Mouse (Mus musculus): ENCODE measurements around the gene Fxr2. TPM values are rescaled to one million over a fixed set of nuclear protein-coding genes. Genes with fewer than 3 reads are reported as not detected.

Fxr2 gene
- 37.1 and 47.7 TPM in 2 replicates for polyA plus RNA-seq (2015; fragmentation: Nextera tagmentation; extraction: Ambion mirVana)

DNA sequence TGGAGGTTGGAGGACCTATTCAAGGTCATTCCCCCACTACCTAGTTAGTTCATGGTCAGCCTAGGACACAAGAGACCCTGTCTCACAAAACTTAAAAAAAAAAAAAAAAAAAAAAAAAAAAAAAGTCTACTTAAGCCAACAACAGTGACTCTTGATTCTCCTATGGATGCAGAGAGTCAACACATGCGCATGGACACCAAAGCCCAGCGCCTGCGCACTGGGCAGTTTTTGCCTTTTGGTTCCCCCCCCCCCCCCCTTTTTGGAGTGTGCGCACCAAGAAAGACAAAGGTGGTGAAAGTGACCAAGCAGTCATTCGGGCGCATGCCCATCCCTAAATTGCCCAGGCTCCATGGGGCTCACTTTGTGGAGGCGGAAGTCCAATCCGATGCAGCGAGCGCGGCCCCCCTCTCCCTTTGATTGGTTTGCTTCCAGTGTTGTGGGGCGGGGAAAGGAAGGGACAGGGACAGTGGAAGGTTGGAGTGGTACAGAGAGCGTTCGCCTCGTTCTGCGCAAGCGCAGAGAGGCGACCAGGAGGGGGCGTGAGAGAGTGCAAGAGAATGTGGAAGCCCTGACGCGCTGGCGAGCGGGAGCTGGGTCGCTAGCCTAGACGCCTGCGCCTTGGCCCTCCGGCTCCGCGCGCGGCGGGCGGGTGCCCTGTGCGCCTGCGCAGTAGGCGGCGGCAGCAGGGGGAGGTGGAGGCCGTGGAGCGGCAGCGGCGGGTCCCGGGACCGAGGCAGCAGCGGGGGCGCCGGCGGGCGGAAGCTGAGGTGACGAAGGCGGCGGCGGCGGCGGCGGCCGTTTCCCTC is at the start of gene Fxr2:
TSS of gene Fxr2 (plus strand) at position 707 of the 806 bp plus-strand sequence.
- Histone ChIP-seq H3K4me2 (ENCODE audit: low read length) (peak within 1 kb of the TSS; percentile 65), H3K36me3 (ENCODE audit: control insufficient read depth, insufficient read depth) (no peaks in the 10 kb centered on the region), H3K4me1 (replicated peaks; ENCODE audit: control insufficient read depth, insufficient read depth, low read length) (peaks cover 27% of the 10 kb centered on the region), H3K9ac (replicated peaks; ENCODE audit: low read depth, low read length) (peak within 1 kb of the TSS; percentile 98), H3K27me3 (replicated peaks; ENCODE audit: control insufficient read depth, insufficient read depth, low read length) (no peaks in the 10 kb centered on the region), H3K27ac (ENCODE audit: low read length) (peak within 1 kb of the TSS; percentile 93), H3K4me3 (replicated peaks; ENCODE audit: low read length) (peak within 1 kb of the TSS; percentile 99), H3K9me3 (ENCODE audit: control insufficient read depth, low read length) (no peaks in the 10 kb centered on the region)
- ATAC-seq = peak; percentile 97
- under 1% methylated on average over 38 of the region's 56 CpGs for WGBS

DNA sequence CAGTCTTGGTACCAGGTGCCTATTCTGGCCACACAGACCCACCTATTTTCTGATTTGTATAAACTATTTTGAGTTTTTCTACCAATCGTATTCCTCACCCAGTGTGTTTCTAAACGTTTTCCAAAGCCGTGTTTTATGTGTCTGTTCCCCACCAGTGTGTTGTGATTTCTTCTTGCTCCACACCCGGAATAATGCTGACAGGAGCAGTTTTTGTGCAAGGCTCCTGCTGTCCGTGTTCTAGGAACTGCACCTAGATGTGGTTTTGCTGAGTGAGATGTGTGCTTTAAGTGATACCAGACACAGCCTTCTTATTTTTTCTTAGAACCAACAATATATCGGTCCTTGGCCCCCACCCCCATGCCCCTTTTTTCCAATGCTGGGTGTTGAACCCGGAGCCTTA is 48.8 kb upstream of the Fxr2 start:
- no peak for ATAC-seq

DNA sequence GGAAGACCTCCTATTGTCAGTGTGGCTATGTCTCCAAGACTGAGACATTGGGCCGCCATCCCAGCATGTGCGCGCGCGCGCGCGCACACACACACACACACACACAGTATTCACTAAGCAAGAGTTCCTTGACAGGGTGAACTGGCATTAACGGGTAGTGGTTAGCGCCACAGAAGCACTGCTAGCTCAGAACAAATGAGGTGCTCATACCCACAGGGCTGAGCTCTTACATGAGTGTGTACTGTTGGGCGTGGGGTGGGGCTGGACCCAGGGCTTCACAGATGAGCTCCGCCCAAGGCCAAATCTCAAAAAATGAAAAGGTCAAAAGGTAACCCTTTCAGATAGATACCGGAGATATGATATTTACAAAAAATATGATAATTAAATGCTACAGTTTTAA is 47.9 kb upstream of the Fxr2 start:
- Histone ChIP-seq H3K36me3 (ENCODE audit: control insufficient read depth, insufficient read depth) (peaks cover 14% of the 10 kb centered on the region), H3K9me3 (ENCODE audit: control insufficient read depth, low read length) (no peaks in the 10 kb centered on the region), H3K4me3 (replicated peaks; ENCODE audit: low read length) (no peak overlapping the region), H3K27ac (ENCODE audit: low read length) (no peak overlapping the region), H3K4me2 (ENCODE audit: low read length) (no peak overlapping the region), H3K4me1 (replicated peaks; ENCODE audit: control insufficient read depth, insufficient read depth, low read length) (peaks cover 9% of the 10 kb centered on the region), H3K27me3 (replicated peaks; ENCODE audit: control insufficient read depth, insufficient read depth, low read length) (no peaks in the 10 kb centered on the region), H3K9ac (replicated peaks; ENCODE audit: low read depth, low read length) (no peak overlapping the region)
- ATAC-seq = no peak
- 94% methylated on average over 13 of the region's 13 CpGs for WGBS

More for the DNA sequence above, 48.8 kb upstream of the Fxr2 start:
- no peak overlapping the region for H3K4me2 ChIP-seq (ENCODE audit: low read length)
- no peaks in the 10 kb centered on the region for H3K27me3 ChIP-seq (replicated peaks; ENCODE audit: control insufficient read depth, insufficient read depth, low read length)
- H3K4me3 ChIP-seq (replicated peaks; ENCODE audit: low read length) = no peak overlapping the region
- H3K36me3 ChIP-seq (ENCODE audit: control insufficient read depth, insufficient read depth) = peaks cover 6% of the 10 kb centered on the region; the same call in 1 of the 2 replicates
- WGBS = 85% methylated on average over 7 of the region's 7 CpGs
- H3K9me3 ChIP-seq (ENCODE audit: control insufficient read depth, low read length) = no peaks in the 10 kb centered on the region
- no peak overlapping the region for H3K9ac ChIP-seq (replicated peaks; ENCODE audit: low read depth, low read length)
- H3K27ac ChIP-seq (ENCODE audit: low read length) = no peak overlapping the region
- H3K4me1 ChIP-seq (replicated peaks; ENCODE audit: control insufficient read depth, insufficient read depth, low read length) = peaks cover 9% of the 10 kb centered on the region

GRCm38 (mm10) chr11:69585718-69586325 is 47.0 kb upstream of the Fxr2 start:
- WGBS = 81% methylated on average over 7 of the region's 7 CpGs
- Histone ChIP-seq H3K4me1 (replicated peaks; ENCODE audit: control insufficient read depth, insufficient read depth, low read length) (peaks cover 9% of the 10 kb centered on the region), H3K27me3 (replicated peaks; ENCODE audit: control insufficient read depth, insufficient read depth, low read length) (no peaks in the 10 kb centered on the region), H3K36me3 (ENCODE audit: control insufficient read depth, insufficient read depth) (peaks cover 18% of the 10 kb centered on the region), H3K27ac (ENCODE audit: low read length) (no peak overlapping the region), H3K9me3 (ENCODE audit: control insufficient read depth, low read length) (no peaks in the 10 kb centered on the region), H3K9ac (replicated peaks; ENCODE audit: low read depth, low read length) (no peak overlapping the region), H3K4me3 (replicated peaks; ENCODE audit: low read length) (no peak overlapping the region), H3K4me2 (ENCODE audit: low read length) (no peak overlapping the region)
- no peak for ATAC-seq

GRCm38 (mm10) chr11:69589207-69589834 is 43.5 kb upstream of the Fxr2 start:
- Histone ChIP-seq H3K4me3 (replicated peaks; ENCODE audit: low read length) (no peak overlapping the region), H3K27ac (ENCODE audit: low read length) (no peak overlapping the region), H3K4me2 (ENCODE audit: low read length) (no peak overlapping the region), H3K4me1 (replicated peaks; ENCODE audit: control insufficient read depth, insufficient read depth, low read length) (peaks cover 6% of the 10 kb centered on the region), H3K9ac (replicated peaks; ENCODE audit: low read depth, low read length) (no peak overlapping the region), H3K36me3 (ENCODE audit: control insufficient read depth, insufficient read depth) (peaks cover 18% of the 10 kb centered on the region), H3K27me3 (replicated peaks; ENCODE audit: control insufficient read depth, insufficient read depth, low read length) (no peaks in the 10 kb centered on the region), H3K9me3 (ENCODE audit: control insufficient read depth, low read length) (no peaks in the 10 kb centered on the region)
- no peak for ATAC-seq
- 92% methylated on average over 22 of the region's 22 CpGs for WGBS

- no peak overlapping the region for H3K27ac ChIP-seq (ENCODE audit: low read length)
- no peak overlapping the region for H3K4me3 ChIP-seq (replicated peaks; ENCODE audit: low read length)
- peaks cover 6% of the 10 kb centered on the region for H3K4me1 ChIP-seq (replicated peaks; ENCODE audit: control insufficient read depth, insufficient read depth, low read length)
- no peak overlapping the region for H3K9ac ChIP-seq (replicated peaks; ENCODE audit: low read depth, low read length)
- peaks cover 18% of the 10 kb centered on the region for H3K36me3 ChIP-seq (ENCODE audit: control insufficient read depth, insufficient read depth)
- WGBS = 94% methylated on average over 8 of the region's 8 CpGs
- no peaks in the 10 kb centered on the region for H3K27me3 ChIP-seq (replicated peaks; ENCODE audit: control insufficient read depth, insufficient read depth, low read length)
- H3K9me3 ChIP-seq (ENCODE audit: control insufficient read depth, low read length) = no peaks in the 10 kb centered on the region
- H3K4me2 ChIP-seq (ENCODE audit: low read length) = no peak overlapping the region
- ATAC-seq = no peak
These were observed 42.2 kb upstream of the Fxr2 start for GRCm38 (mm10) chr11:69590622-69591021.

DNA sequence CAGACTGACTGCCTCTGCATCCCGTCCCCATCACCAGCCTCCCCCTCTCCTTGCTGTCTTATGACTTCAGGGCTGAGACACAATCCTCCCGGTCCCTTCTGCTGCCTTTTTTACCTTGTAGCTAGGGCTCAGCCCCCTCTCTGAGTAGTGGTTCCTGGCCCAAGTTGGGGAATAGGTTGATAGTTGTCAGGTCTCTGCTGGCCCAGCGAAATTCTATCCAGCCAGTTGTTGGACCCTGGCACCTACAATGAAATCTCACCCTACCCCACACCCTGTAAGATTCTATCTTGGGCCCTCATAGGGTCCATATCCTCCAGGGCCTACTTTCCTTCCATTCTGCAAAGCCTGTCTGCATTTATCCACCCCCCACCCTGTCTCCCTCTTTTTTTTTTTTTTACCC is 41.4 kb upstream of the Fxr2 start:
- H3K4me2 ChIP-seq (ENCODE audit: low read length) = no peak overlapping the region
- ATAC-seq = no peak
- H3K4me3 ChIP-seq (replicated peaks; ENCODE audit: low read length) = no peak overlapping the region
- peaks cover 18% of the 10 kb centered on the region for H3K36me3 ChIP-seq (ENCODE audit: control insufficient read depth, insufficient read depth)
- WGBS = 86% methylated on average over 3 of the region's 3 CpGs
- H3K9ac ChIP-seq (replicated peaks; ENCODE audit: low read depth, low read length) = no peak overlapping the region
- H3K9me3 ChIP-seq (ENCODE audit: control insufficient read depth, low read length) = no peaks in the 10 kb centered on the region
- H3K4me1 ChIP-seq (replicated peaks; ENCODE audit: control insufficient read depth, insufficient read depth, low read length) = peaks cover 6% of the 10 kb centered on the region
- no peaks in the 10 kb centered on the region for H3K27me3 ChIP-seq (replicated peaks; ENCODE audit: control insufficient read depth, insufficient read depth, low read length)
- H3K27ac ChIP-seq (ENCODE audit: low read length) = no peak overlapping the region

DNA sequence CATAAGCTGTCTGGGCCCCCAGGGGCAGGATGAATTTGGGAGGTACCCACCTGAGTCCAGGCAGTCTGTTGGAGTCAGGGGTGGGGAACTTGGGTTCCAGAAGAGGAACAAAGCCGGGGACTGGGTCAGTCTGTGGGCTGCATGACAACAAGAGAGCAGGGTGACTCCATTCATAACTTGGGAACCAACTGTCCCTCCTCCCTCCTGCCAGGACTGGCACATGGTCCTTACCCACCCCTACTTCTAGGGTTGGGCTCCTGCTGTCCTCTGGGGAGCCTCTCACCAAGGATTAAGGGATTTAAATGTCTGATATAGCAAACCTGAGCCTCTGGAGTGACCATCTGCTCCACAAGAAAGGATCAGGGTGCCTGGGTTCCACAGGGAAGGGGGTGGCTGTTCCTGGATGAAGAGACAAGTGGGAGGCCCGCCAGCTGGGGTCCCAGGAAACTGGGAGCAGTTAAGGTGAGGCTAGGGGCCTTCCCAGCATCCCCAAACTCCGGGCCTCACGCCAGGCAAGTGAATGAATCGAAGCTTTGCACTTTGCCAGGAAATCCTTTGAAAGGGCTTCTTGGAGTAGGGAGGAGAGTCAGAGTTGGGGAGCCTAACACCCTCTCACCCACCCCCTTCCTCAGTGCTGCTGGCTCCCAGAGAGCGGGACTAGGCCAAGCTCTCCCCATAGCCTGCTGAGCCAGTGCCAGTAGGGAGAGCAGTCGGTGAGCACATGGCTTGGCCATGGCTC is 40.7 kb upstream of the Fxr2 start:
- H3K4me2 ChIP-seq (ENCODE audit: low read length) = no peak overlapping the region
- H3K27me3 ChIP-seq (replicated peaks; ENCODE audit: control insufficient read depth, insufficient read depth, low read length) = no peaks in the 10 kb centered on the region
- peak; percentile 93 for ATAC-seq
- H3K36me3 ChIP-seq (ENCODE audit: control insufficient read depth, insufficient read depth) = peaks cover 18% of the 10 kb centered on the region
- H3K4me3 ChIP-seq (replicated peaks; ENCODE audit: low read length) = no peak overlapping the region
- 46% methylated on average over 7 of the region's 7 CpGs for WGBS
- H3K27ac ChIP-seq (ENCODE audit: low read length) = peak overlapping the region; percentile 58
- H3K9ac ChIP-seq (replicated peaks; ENCODE audit: low read depth, low read length) = no peak overlapping the region
- H3K9me3 ChIP-seq (ENCODE audit: control insufficient read depth, low read length) = no peaks in the 10 kb centered on the region
- peaks cover 6% of the 10 kb centered on the region for H3K4me1 ChIP-seq (replicated peaks; ENCODE audit: control insufficient read depth, insufficient read depth, low read length)

- Histone ChIP-seq H3K9me3 (ENCODE audit: control insufficient read depth, low read length) (no peaks in the 10 kb centered on the region), H3K27ac (ENCODE audit: low read length) (peak overlapping the region; percentile 29), H3K4me3 (replicated peaks; ENCODE audit: low read length) (no peak overlapping the region), H3K9ac (replicated peaks; ENCODE audit: low read depth, low read length) (no peak overlapping the region), H3K4me1 (replicated peaks; ENCODE audit: control insufficient read depth, insufficient read depth, low read length) (peaks cover 6% of the 10 kb centered on the region), H3K36me3 (ENCODE audit: control insufficient read depth, insufficient read depth) (peaks cover 18% of the 10 kb centered on the region), H3K4me2 (ENCODE audit: low read length) (no peak overlapping the region), H3K27me3 (replicated peaks; ENCODE audit: control insufficient read depth, insufficient read depth, low read length) (no peaks in the 10 kb centered on the region)
- 85% methylated on average over 4 of the region's 4 CpGs for WGBS
- no peak for ATAC-seq
These were observed 40.0 kb upstream of the Fxr2 start for GRCm38 (mm10) chr11:69592799-69593198.

Data from forebrain, embryonic 16.5 days (tissue).